Mouse (Mus musculus) testis, adult 2 months (tissue): Measurements from ENCODE around the gene Gtse1.

Experiments used
- CTCF ChIP-seq: fragments of 200-500 bp; IDR thresholded peaks from 2 replicates; pipeline ENCODE4 v1.5.1; 2012; ENCODE audit warnings: low read depth, mild to moderate bottlenecking, inconsistent platforms, low read length, moderate library complexity; ENCODE audit not compliant: control insufficient read depth, insufficient read depth, insufficient replicate concordance
- POLR2A ChIP-seq: fragments of 200-500 bp; IDR thresholded peaks from 2 replicates; pipeline ENCODE4 v1.6.1; 2012; ENCODE audit warnings: low read depth, mild to moderate bottlenecking, inconsistent platforms, low read length, moderate library complexity; ENCODE audit not compliant: control insufficient read depth

DNA sequence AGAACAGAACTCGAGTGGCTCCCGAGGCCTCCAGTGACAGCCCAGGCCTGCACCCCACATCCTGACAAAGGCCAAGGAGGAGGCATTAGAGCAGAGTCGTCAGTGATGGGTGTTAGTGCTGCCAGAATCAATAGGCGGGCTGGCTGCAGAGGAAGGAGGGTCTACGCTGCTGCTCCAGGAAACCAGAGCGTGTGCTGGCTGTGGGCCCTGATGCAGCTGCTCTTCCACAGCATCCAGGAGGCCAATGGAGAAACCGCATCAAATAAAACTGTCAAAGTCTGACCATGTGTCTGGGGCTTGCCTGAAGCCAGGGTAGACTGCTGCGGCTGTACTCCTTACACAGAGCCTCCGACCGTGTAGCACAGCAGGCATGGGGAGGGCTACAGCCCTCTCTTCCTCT, 37.6 kb downstream of the Gtse1 start:
- no peak for TF ChIP-seq CTCF
- TF ChIP-seq POLR2A, result no peak
